Mouse (Mus musculus) B cell, adult 62 days (primary cell): ENCODE measurements around the gene Gm17467. TPM values are rescaled to one million over a fixed set of nuclear protein-coding genes. Genes with fewer than 3 reads are reported as not detected.

Experiments
- total RNA-seq: library from RNA; stranded (reverse); gene quantifications from 4 replicates; pipeline ENCODE4 v1.2.4, GENCODE M21; 2023

The Gm17467 gene
- not detected in 4 replicates for total RNA-seq

GRCm38 (mm10) chrX:123704691-123705090 lies at the start of gene Gm17467:
TSS of gene Gm17467 (minus strand) at chrX:123704791.

Other genes starting within 250 kb of the Gm17467 start
- gene Cldn34c2, start 123.1 kb downstream of the Gm17467 start, total RNA-seq = not detected in 4 replicates
- not detected in 4 replicates for gene Cldn34c3, start 88.9 kb upstream of the Gm17467 start, total RNA-seq